Mouse (Mus musculus): ENCODE measurements around the gene Ndufs7. TPM values are rescaled to one million over a fixed set of nuclear protein-coding genes. Genes with fewer than 3 reads are reported as not detected.
A peak's percentile ranks its signal among the peaks of the same experiment; 100 is the strongest.

Gene Ndufs7
- polyA plus RNA-seq, 1 experiment from 2014 or later = 605 TPM

- Histone ChIP-seq H3K27me3 (replicated peaks; ENCODE audit: control insufficient read depth, insufficient read depth, low read length) (peaks cover 39% of the 10 kb centered on the region), H3K4me3 (ENCODE audit: low read depth, low read length) (no peak overlapping the region), H3K9ac (ENCODE audit: low read depth, low read length) (no peak overlapping the region), H3K36me3 (ENCODE audit: control insufficient read depth, insufficient read depth) (peaks cover 17% of the 10 kb centered on the region; the same call in 1 of the 2 replicates), H3K9me3 (ENCODE audit: control insufficient read depth) (no peaks in the 10 kb centered on the region), H3K4me1 (replicated peaks; ENCODE audit: control insufficient read depth, insufficient read depth, low read length) (no peaks in the 10 kb centered on the region), H3K27ac (ENCODE audit: low read depth, low read length) (no peak overlapping the region), H3K4me2 (replicated peaks; ENCODE audit: low read depth) (peak overlapping the region; percentile 13; the same call in 1 of the 2 replicates)
- ATAC-seq = no peak
- TF ChIP-seq CTCF (IDR thresholded peaks at IDR 0.05; ENCODE audit: low read depth) = no peak
- WGBS = 84% methylated on average over 5 of the region's 5 CpGs
Measured at GRCm38 (mm10) chr10:80296824-80297223, 47.9 kb downstream of the Ndufs7 start.

- WGBS = 60% methylated on average over 8 of the region's 8 CpGs
- H3K4me1 ChIP-seq (replicated peaks; ENCODE audit: control insufficient read depth, insufficient read depth, low read length) = no peaks in the 10 kb centered on the region
- H3K9ac ChIP-seq (ENCODE audit: low read depth, low read length) = no peak overlapping the region
- no peak overlapping the region for H3K4me2 ChIP-seq (replicated peaks; ENCODE audit: low read depth)
- H3K27me3 ChIP-seq (replicated peaks; ENCODE audit: control insufficient read depth, insufficient read depth, low read length) = peaks cover 48% of the 10 kb centered on the region
- peaks cover 17% of the 10 kb centered on the region; the same call in 1 of the 2 replicates for H3K36me3 ChIP-seq (ENCODE audit: control insufficient read depth, insufficient read depth)
- TF ChIP-seq CTCF (IDR thresholded peaks at IDR 0.05; ENCODE audit: low read depth) = 0 out of 2 replicates have a peak, but pooled peaks have one; percentile 2
- ATAC-seq = no peak
- H3K27ac ChIP-seq (ENCODE audit: low read depth, low read length) = no peak overlapping the region
- no peak overlapping the region for H3K4me3 ChIP-seq (ENCODE audit: low read depth, low read length)
- H3K9me3 ChIP-seq (ENCODE audit: control insufficient read depth) = no peaks in the 10 kb centered on the region
Measured at GRCm38 (mm10) chr10:80297526-80298133, 48.7 kb downstream of the Ndufs7 start.

GRCm38 (mm10) chr10:80298571-80299281 lies 49.8 kb downstream of the Ndufs7 start:
- peaks cover 50% of the 10 kb centered on the region for H3K27me3 ChIP-seq (replicated peaks; ENCODE audit: control insufficient read depth, insufficient read depth, low read length)
- 7% methylated on average over 26 of the region's 26 CpGs for WGBS

GRCm38 (mm10) chr10:80299301-80299700 lies 50.4 kb downstream of the Ndufs7 start:
- no peak for TF ChIP-seq CTCF (IDR thresholded peaks at IDR 0.05; ENCODE audit: low read depth)
- Histone ChIP-seq H3K4me1 (replicated peaks; ENCODE audit: control insufficient read depth, insufficient read depth, low read length) (no peaks in the 10 kb centered on the region), H3K4me3 (ENCODE audit: low read depth, low read length) (no peak overlapping the region; the same call in 1 of the 2 replicates), H3K27me3 (replicated peaks; ENCODE audit: control insufficient read depth, insufficient read depth, low read length) (peaks cover 56% of the 10 kb centered on the region), H3K27ac (ENCODE audit: low read depth, low read length) (no peak overlapping the region), H3K36me3 (ENCODE audit: control insufficient read depth, insufficient read depth) (peaks cover 8% of the 10 kb centered on the region; the same call in 1 of the 2 replicates), H3K9me3 (ENCODE audit: control insufficient read depth) (no peaks in the 10 kb centered on the region), H3K4me2 (replicated peaks; ENCODE audit: low read depth) (no peak overlapping the region), H3K9ac (ENCODE audit: low read depth, low read length) (no peak overlapping the region)
- ATAC-seq = no peak
- WGBS = 14% methylated on average over 15 of the region's 15 CpGs

More at GRCm38 (mm10) chr10:80298571-80299281, 49.8 kb downstream of the Ndufs7 start:
- Histone ChIP-seq H3K27ac (ENCODE audit: low read depth, low read length) (no peak overlapping the region), H3K4me3 (ENCODE audit: low read depth, low read length) (no peak overlapping the region; the same call in 1 of the 2 replicates), H3K9me3 (ENCODE audit: control insufficient read depth) (no peaks in the 10 kb centered on the region), H3K4me2 (replicated peaks; ENCODE audit: low read depth) (no peak overlapping the region), H3K36me3 (ENCODE audit: control insufficient read depth, insufficient read depth) (peaks cover 14% of the 10 kb centered on the region; the same call in 1 of the 2 replicates), H3K9ac (ENCODE audit: low read depth, low read length) (no peak overlapping the region), H3K4me1 (replicated peaks; ENCODE audit: control insufficient read depth, insufficient read depth, low read length) (no peaks in the 10 kb centered on the region)
- no peak for ATAC-seq
- TF ChIP-seq CTCF (IDR thresholded peaks at IDR 0.05; ENCODE audit: low read depth) = peak; percentile 38; the same call in 1 of the 2 replicates

GRCm38 (mm10) chr10:80299824-80300223 lies 50.9 kb downstream of the Ndufs7 start:
- 58% methylated on average over 10 of the region's 10 CpGs for WGBS
- peaks cover 61% of the 10 kb centered on the region for H3K27me3 ChIP-seq (replicated peaks; ENCODE audit: control insufficient read depth, insufficient read depth, low read length)
- H3K27ac ChIP-seq (ENCODE audit: low read depth, low read length) = no peak overlapping the region
- H3K36me3 ChIP-seq (ENCODE audit: control insufficient read depth, insufficient read depth) = 0 out of 2 replicates have a peak, but pooled peaks cover 3% of the 10 kb centered on the region
- TF ChIP-seq CTCF (IDR thresholded peaks at IDR 0.05; ENCODE audit: low read depth) = no peak
- ATAC-seq = no peak
- H3K4me2 ChIP-seq (replicated peaks; ENCODE audit: low read depth) = no peak overlapping the region
- H3K9ac ChIP-seq (ENCODE audit: low read depth, low read length) = no peak overlapping the region
- no peaks in the 10 kb centered on the region for H3K9me3 ChIP-seq (ENCODE audit: control insufficient read depth)
- no peaks in the 10 kb centered on the region for H3K4me1 ChIP-seq (replicated peaks; ENCODE audit: control insufficient read depth, insufficient read depth, low read length)
- no peak overlapping the region for H3K4me3 ChIP-seq (ENCODE audit: low read depth, low read length)

- no peak for TF ChIP-seq CTCF (IDR thresholded peaks at IDR 0.05; ENCODE audit: low read depth)
- peaks cover 70% of the 10 kb centered on the region for H3K27me3 ChIP-seq (replicated peaks; ENCODE audit: control insufficient read depth, insufficient read depth, low read length)
- WGBS = 36% methylated on average over 11 of the region's 11 CpGs
- no peaks in the 10 kb centered on the region for H3K4me1 ChIP-seq (replicated peaks; ENCODE audit: control insufficient read depth, insufficient read depth, low read length)
- no peak overlapping the region for H3K4me2 ChIP-seq (replicated peaks; ENCODE audit: low read depth)
- H3K27ac ChIP-seq (ENCODE audit: low read depth, low read length) = no peak overlapping the region
- ATAC-seq = no peak
- H3K4me3 ChIP-seq (ENCODE audit: low read depth, low read length) = no peak overlapping the region
- H3K36me3 ChIP-seq (ENCODE audit: control insufficient read depth, insufficient read depth) = no peaks in the 10 kb centered on the region
- no peak overlapping the region for H3K9ac ChIP-seq (ENCODE audit: low read depth, low read length)
- H3K9me3 ChIP-seq (ENCODE audit: control insufficient read depth) = no peaks in the 10 kb centered on the region
Measured at GRCm38 (mm10) chr10:80300672-80301181, 51.8 kb downstream of the Ndufs7 start.

Data from intestine, postnatal 0 days (tissue).